Mouse (Mus musculus) kidney, embryonic 15.5 days (tissue): ENCODE measurements around the gene Actl6b. TPM values are rescaled to one million over a fixed set of nuclear protein-coding genes. Genes with fewer than 3 reads are reported as not detected.

ENCODE experiments used
- ATAC-seq: fragments of 200-750 bp; cut with Nextera tagmentation; replicated peaks from 2 replicates; pipeline ENCODE4 v1.8.0; 2017; ENCODE audit warnings: moderate TSS enrichment; ENCODE audit not compliant: low FRiP score
- H3K27ac ChIP-seq: fragments of 300-500 bp; sonication (generic); 2 replicates; pipeline ENCODE4 v1.5.1; 2015; ENCODE audit warnings: mild to moderate bottlenecking, inconsistent platforms
- H3K27me3 ChIP-seq: fragments of 300-500 bp; sonication (generic); 2 replicates; pipeline ENCODE4 v1.6.1; 2015; ENCODE audit warnings: inconsistent platforms
- H3K36me3 ChIP-seq: fragments of 300-500 bp; sonication (generic); 2 replicates; pipeline ENCODE4 v1.6.1; 2015; ENCODE audit warnings: inconsistent platforms
- H3K4me1 ChIP-seq: fragments of 300-500 bp; sonication (generic); 2 replicates; pipeline ENCODE4 v1.6.1; 2015; ENCODE audit warnings: inconsistent platforms
- H3K4me2 ChIP-seq: fragments of 300-500 bp; sonication (generic); 2 replicates; pipeline ENCODE4 v1.6.1; 2015; ENCODE audit warnings: moderate library complexity, mild to moderate bottlenecking, inconsistent platforms
- H3K4me3 ChIP-seq: fragments of 300-500 bp; sonication (generic); replicated peaks from 2 replicates; pipeline ENCODE4 v1.5.1; 2015; ENCODE audit warnings: mild to moderate bottlenecking, inconsistent platforms
- H3K9ac ChIP-seq: fragments of 300-500 bp; sonication (generic); 2 replicates; pipeline ENCODE4 v1.6.1; 2015; ENCODE audit warnings: mild to moderate bottlenecking, inconsistent platforms
- H3K9me3 ChIP-seq: fragments of 300-500 bp; sonication (generic); replicated peaks from 2 replicates; pipeline ENCODE4 v1.6.1; 2016; ENCODE audit warnings: inconsistent platforms
- WGBS: fragments of 180-500 bp; shearing (Covaris S2); methylation state at CpG from one replicate; pipeline ENCODE4 v1.1.7; 2015; ENCODE audit warnings: mixed read lengths; 5-methylcytosine and 5-hydroxymethylcytosine counted together
- polyA plus RNA-seq: library from polyadenylated mRNA; unstranded; fragments of >200 nt; fragmentation: Nextera tagmentation; extraction: Ambion mirVana; gene quantifications from 2 replicates; pipeline ENCODE4 v1.2.1, GENCODE M21; 2015

The Actl6b gene
- polyA plus RNA-seq, 1 experiment from 2014 or later = 1.8 TPM

DNA sequence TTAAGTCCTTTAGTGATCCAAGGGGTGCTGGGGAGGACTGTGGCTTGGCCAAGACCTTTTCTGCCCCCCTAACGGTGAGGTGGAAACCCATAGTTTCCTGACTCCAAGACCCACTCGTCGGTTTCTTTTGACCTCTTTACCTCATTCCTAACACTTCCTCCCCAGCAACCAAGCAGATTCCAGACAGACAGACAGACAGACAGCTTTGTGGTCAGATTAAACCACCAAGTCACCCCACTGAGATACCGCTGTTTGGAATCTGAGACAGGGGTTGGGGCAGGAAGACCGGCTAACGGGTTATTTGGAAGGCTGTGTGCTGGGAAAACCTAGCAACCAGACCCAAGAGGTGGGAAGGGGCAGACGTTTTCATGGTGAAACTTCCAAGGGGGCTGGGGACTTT is 16.9 kb downstream of the Actl6b start:
- Histone ChIP-seq H3K4me2 (no peak overlapping the region), H3K27ac (no peak overlapping the region), H3K4me1 (peaks cover 8% of the 10 kb centered on the region), H3K9me3 (no peaks in the 10 kb centered on the region), H3K36me3 (no peaks in the 10 kb centered on the region), H3K4me3 (no peak overlapping the region), H3K9ac (no peak overlapping the region), H3K27me3 (peaks cover 10% of the 10 kb centered on the region; the same call in 1 of the 2 replicates)
- no peak for ATAC-seq
- 50% methylated on average over 7 of the region's 7 CpGs for WGBS

DNA sequence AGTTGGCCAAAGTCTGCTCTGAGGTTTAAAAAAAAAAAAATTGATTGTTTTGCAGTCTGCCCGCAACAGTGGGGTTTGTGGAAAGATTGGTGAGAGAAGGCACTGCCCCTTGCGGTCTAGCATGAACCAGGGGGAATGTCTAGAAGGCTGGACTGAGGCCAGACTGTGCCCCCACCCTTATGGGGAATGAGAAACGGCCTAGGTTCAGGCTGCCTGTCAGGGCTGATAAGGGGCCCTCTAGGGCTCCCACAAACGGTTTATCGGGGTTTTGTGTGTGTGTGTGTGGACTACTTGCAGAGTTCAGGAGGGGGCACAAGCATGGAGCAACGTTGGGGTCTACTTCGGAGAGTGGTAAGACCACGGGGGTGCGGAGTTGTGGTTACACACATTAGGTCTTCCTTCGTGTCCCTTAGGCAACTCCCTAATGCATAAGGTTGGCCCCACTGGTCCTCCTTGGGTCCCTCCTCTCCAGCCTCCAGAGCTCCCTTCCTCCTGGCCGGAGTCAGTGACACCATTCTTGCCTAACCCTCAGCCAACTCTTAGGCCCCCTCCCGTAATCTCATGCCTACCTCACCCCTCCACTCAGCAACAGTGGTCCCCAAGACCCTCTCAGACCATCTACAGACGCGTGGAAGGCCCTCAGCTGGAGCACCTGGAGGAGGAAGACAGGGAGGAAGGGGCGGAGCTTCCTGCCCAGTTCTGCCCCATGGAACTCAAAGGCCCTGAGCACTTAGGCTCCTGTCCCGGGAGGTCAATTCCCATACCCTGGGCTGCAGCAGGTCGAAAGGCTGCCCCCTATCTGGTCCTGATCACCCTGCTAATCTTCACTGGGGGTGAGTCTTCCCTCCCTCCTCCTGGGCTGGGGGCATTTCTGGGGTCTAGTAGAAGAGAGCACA is 17.6 kb downstream of the Actl6b start:
- no peaks in the 10 kb centered on the region for H3K36me3 ChIP-seq
- H3K27me3 ChIP-seq = peaks cover 10% of the 10 kb centered on the region; the same call in 1 of the 2 replicates
- H3K4me1 ChIP-seq = peaks cover 8% of the 10 kb centered on the region
- no peak overlapping the region for H3K4me3 ChIP-seq
- H3K9ac ChIP-seq = no peak overlapping the region
- no peak overlapping the region for H3K4me2 ChIP-seq
- ATAC-seq = peak; percentile 67; the same call in 1 of the 2 replicates
- no peak overlapping the region for H3K27ac ChIP-seq
- 78% methylated on average over 17 of the region's 17 CpGs for WGBS
- no peaks in the 10 kb centered on the region for H3K9me3 ChIP-seq

DNA sequence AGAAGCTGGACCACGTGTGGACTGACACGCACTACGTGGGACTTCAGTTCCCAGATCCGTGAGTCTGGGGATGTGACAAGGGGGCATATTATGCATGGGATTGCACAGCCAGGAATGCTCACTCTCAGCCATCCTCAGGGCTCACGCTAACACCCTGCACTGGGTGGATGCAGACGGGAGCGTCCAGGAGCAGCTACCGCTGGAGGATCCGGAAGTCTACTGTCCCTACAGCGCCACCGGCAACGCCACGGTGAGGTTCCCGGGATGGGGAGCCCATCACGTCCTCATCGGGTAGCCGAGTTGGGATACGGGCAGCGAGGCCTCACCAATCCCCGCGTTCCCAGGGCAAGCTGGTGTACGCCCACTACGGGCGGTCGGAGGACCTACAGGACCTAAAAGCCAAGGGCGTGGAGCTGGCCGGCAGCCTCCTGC is 21.2 kb downstream of the Actl6b start:
- WGBS = 8% methylated on average over 27 of the region's 27 CpGs
- H3K4me3 ChIP-seq = peak overlapping the region; percentile 35
- H3K27ac ChIP-seq = no peak overlapping the region
- peak overlapping the region; percentile 14; the same call in 1 of the 2 replicates for H3K9ac ChIP-seq
- H3K27me3 ChIP-seq = peaks cover 15% of the 10 kb centered on the region; the same call in 1 of the 2 replicates
- no peak for ATAC-seq
- H3K9me3 ChIP-seq = no peaks in the 10 kb centered on the region
- H3K36me3 ChIP-seq = no peaks in the 10 kb centered on the region
- peaks cover 8% of the 10 kb centered on the region for H3K4me1 ChIP-seq
- H3K4me2 ChIP-seq = peak overlapping the region; percentile 66

DNA sequence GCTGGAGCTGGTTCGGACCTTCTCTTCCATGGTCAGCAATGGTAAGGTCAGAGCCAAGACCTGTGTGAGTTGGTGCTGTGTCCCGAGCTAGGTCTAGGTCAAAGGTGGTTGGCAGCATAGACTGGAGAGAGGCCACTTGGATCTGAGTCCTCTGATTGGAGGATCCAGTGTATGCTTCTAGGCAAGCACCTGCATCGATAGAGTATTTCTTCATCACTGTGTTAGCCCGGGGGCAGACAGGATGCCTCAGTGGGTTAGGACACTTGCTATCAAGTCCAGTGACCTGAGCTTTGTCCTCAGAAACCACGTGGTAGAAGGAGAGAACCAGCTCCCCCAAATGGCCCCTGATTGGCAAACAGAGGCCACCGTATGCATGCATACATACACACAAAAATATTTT is 26.9 kb downstream of the Actl6b start:
- Histone ChIP-seq H3K27me3 (peaks cover 34% of the 10 kb centered on the region), H3K9me3 (no peaks in the 10 kb centered on the region), H3K4me2 (no peak overlapping the region), H3K36me3 (no peaks in the 10 kb centered on the region), H3K4me3 (no peak overlapping the region), H3K4me1 (peaks cover 17% of the 10 kb centered on the region), H3K9ac (no peak overlapping the region), H3K27ac (no peak overlapping the region)
- ATAC-seq = no peak
- 78% methylated on average over 6 of the region's 6 CpGs for WGBS

DNA sequence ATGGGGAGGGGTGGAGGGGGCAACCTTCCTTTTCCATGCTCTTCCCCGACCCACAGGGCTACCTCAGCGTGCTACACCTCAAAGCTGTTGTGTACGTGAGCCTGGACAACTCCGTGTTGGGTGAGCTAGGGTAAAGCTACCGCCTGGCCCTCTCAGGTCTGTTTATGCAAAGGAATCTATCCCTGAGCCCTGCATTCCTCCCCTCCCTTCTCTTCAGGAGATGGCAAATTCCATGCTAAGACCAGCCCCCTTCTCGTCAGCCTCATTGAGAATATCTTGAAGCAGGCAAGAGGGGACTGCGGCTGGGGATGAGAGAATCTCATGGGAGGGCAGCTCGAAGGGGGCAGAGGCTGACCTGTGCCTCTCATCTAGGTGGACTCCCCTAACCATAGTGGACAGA is 29.4 kb downstream of the Actl6b start:
- no peak overlapping the region for H3K4me3 ChIP-seq
- H3K27me3 ChIP-seq = peaks cover 30% of the 10 kb centered on the region
- no peak for ATAC-seq
- no peak overlapping the region for H3K9ac ChIP-seq
- peaks cover 17% of the 10 kb centered on the region for H3K4me1 ChIP-seq
- H3K4me2 ChIP-seq = no peak overlapping the region
- no peaks in the 10 kb centered on the region for H3K9me3 ChIP-seq
- WGBS = 49% methylated on average over 8 of the region's 8 CpGs
- no peak overlapping the region for H3K27ac ChIP-seq
- no peaks in the 10 kb centered on the region for H3K36me3 ChIP-seq

DNA sequence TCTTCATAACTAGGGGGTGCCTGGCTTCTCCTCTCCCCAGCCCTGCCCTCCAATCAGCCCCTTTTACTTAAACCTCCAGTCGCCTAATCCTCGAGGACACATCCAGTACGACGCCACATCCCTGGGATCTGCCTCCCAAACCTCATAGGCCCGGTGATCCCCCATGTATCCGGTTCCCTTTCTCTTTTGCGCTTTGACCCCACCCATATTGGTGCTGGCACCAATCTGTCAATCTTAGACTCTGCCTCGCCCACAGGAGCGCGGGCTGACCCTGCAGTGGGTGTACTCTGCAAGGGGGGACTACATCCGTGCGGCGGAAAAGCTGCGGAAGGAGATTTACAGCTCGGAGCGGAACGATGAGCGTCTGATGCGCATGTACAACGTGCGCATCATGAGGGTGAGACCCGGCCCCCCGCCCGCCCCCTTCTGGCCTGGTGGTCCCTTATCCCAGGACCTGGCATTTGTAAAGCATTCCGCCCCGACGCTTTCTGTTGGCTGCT is 30.4 kb downstream of the Actl6b start:
- Histone ChIP-seq H3K4me1 (peaks cover 17% of the 10 kb centered on the region), H3K4me3 (peak overlapping the region; percentile 40), H3K4me2 (peak overlapping the region; percentile 63), H3K36me3 (no peaks in the 10 kb centered on the region), H3K27ac (no peak overlapping the region), H3K9ac (peak overlapping the region; percentile 22; the same call in 1 of the 2 replicates), H3K27me3 (peaks cover 30% of the 10 kb centered on the region), H3K9me3 (no peaks in the 10 kb centered on the region)
- 14% methylated on average over 27 of the region's 27 CpGs for WGBS
- ATAC-seq = 0 out of 2 replicates have a peak, but pooled peaks have one; percentile 32

DNA sequence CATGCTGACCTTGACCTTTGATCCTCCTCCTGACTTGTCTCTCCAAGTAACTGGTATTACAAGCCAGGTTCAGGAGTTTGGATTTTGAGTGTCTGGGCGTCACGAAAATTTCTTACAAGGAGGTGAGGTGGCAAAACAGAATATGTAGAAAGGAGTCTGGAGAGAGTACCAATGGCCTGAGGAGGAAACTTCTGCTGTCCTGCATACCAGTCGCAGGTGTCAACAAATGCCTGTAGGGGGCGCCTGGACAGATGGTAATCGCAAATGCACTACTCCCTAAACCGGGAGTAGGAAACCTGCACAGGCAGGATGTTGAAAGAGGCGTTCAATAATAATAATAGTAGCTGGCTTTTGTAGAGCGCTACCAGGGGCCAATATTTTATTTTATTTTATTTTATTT is 31.7 kb downstream of the Actl6b start:
- no peak overlapping the region for H3K9ac ChIP-seq
- no peak overlapping the region for H3K4me2 ChIP-seq
- 36% methylated on average over 8 of the region's 8 CpGs for WGBS
- no peak for ATAC-seq
- peaks cover 30% of the 10 kb centered on the region for H3K27me3 ChIP-seq
- no peak overlapping the region for H3K27ac ChIP-seq
- H3K4me3 ChIP-seq = no peak overlapping the region
- H3K36me3 ChIP-seq = no peaks in the 10 kb centered on the region
- H3K4me1 ChIP-seq = peaks cover 17% of the 10 kb centered on the region
- no peaks in the 10 kb centered on the region for H3K9me3 ChIP-seq

DNA sequence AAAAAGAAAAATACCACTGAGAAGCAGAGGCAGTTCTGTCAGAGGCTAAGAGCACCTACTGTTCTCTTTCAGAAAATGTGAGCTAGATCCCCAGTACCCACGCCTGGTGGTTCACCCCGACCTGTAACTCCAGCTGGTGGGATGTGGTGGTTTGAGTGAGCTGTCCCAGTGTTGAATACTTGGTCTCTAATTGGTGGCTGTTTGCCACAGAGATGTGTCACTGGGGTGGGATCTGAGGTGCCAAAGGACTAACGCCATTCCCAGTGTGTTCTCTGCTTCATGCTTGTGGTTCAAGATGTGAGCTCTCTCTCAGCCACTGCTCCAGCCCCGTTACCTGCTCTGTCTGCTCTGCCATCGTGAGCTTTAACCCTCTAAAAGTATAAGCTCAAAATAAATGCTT is 37.2 kb downstream of the Actl6b start:
- no peak overlapping the region for H3K27ac ChIP-seq
- no peaks in the 10 kb centered on the region for H3K27me3 ChIP-seq
- ATAC-seq = no peak
- no peaks in the 10 kb centered on the region for H3K9me3 ChIP-seq
- 77% methylated on average over 5 of the region's 5 CpGs for WGBS
- H3K9ac ChIP-seq = no peak overlapping the region
- H3K4me2 ChIP-seq = no peak overlapping the region
- no peak overlapping the region for H3K4me3 ChIP-seq
- no peaks in the 10 kb centered on the region for H3K4me1 ChIP-seq
- no peaks in the 10 kb centered on the region for H3K36me3 ChIP-seq

DNA sequence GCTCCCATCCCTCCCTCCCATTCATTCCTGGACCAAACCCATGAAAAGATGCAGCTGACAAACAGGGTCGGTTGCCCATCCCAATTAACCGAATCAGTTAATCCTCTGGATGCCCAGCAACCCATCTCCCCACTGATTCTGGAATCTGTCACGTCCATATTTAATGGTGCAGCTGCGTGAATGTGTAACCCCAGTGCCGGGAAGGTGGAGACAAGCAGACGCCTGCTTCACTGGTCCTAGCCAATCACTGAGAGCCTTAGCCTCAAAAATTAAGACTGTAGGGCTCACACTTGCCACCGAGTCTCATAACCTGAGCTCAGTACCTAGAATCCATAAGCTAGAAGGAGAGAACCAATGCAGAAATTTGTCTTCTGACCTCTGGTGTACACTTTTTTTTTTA is 42.6 kb downstream of the Actl6b start:
- Histone ChIP-seq H3K9me3 (no peaks in the 10 kb centered on the region), H3K36me3 (peaks cover 11% of the 10 kb centered on the region), H3K9ac (no peak overlapping the region), H3K4me3 (no peak overlapping the region), H3K27ac (no peak overlapping the region), H3K4me2 (no peak overlapping the region), H3K4me1 (peaks cover 19% of the 10 kb centered on the region), H3K27me3 (no peaks in the 10 kb centered on the region)
- no peak for ATAC-seq
- WGBS = 84% methylated on average over 7 of the region's 7 CpGs

DNA sequence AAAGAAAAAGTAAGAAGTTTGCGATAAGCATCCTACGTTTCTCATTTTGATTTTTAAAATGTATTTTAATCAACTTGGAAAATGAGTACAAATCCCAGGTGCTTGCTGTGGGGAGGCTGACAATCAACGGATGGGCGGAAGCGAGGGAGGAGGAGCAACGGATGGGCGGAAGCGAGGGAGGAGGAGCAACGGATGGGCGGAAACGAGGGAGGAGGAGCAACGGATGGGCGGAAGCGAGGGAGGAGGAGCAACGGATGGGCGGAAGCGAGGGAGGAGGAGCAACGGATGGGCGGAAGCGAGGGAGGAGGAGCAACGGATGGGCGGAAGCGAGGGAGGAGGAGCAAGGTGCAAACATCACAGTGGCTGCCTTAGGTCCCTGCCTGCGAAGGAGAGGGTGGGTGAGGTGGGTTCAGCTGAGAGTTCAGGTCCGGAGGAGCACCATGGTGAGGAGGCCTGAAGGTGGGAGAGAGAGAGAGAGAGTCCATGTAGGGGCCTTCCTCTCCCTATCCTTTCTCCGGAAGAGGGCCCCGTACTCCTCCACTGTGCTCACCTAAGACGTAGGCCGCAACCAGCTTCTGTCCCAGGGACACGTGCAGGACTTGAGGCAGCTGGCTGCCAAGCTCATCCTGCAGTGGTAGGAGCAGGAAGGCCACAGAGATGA is 43.4 kb downstream of the Actl6b start:
- Histone ChIP-seq H3K4me2 (peak overlapping the region; percentile 48), H3K27ac (peak overlapping the region; percentile 39; the same call in 1 of the 2 replicates), H3K9ac (no peak overlapping the region), H3K27me3 (no peaks in the 10 kb centered on the region), H3K4me1 (peaks cover 21% of the 10 kb centered on the region), H3K9me3 (no peaks in the 10 kb centered on the region), H3K4me3 (peak overlapping the region; percentile 22; the same call in 1 of the 2 replicates), H3K36me3 (peaks cover 11% of the 10 kb centered on the region)
- WGBS = 36% methylated on average over 26 of the region's 30 CpGs
- no peak for ATAC-seq

DNA sequence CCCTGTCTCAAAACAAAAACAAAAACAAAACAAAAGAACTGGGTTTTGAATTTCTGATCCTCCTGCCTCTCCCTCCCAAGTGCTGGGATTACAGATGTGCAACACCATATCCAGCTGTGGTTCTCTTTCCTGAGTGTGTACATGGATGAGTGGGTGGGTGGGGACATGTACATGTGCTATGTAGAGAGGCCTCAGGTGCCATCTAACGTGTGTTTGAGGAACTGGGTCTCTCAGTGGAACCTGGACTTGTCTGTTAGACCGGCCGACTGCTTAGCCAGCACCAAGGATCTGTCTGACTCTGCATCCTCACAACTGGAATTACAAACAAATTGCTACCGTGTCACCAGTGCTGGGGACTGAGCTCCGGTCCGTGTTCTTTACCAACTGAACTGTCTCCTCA is 44.3 kb downstream of the Actl6b start:
- Histone ChIP-seq H3K4me2 (no peak overlapping the region), H3K4me3 (no peak overlapping the region), H3K36me3 (peaks cover 11% of the 10 kb centered on the region), H3K9me3 (no peaks in the 10 kb centered on the region), H3K27me3 (no peaks in the 10 kb centered on the region), H3K9ac (no peak overlapping the region), H3K27ac (no peak overlapping the region), H3K4me1 (peaks cover 27% of the 10 kb centered on the region)
- WGBS = 93% methylated on average over 6 of the region's 6 CpGs
- ATAC-seq = no peak
